Mouse (Mus musculus) testis, adult 2 months (tissue): Measurements from ENCODE around the gene Fam20a.

Experiments
- CTCF ChIP-seq: fragments of 200-500 bp; IDR thresholded peaks from 2 replicates; pipeline ENCODE4 v1.5.1; 2012; ENCODE audit warnings: low read depth, mild to moderate bottlenecking, inconsistent platforms, low read length, moderate library complexity; ENCODE audit not compliant: control insufficient read depth, insufficient read depth, insufficient replicate concordance
- POLR2A ChIP-seq: fragments of 200-500 bp; IDR thresholded peaks from 2 replicates; pipeline ENCODE4 v1.6.1; 2012; ENCODE audit warnings: low read depth, mild to moderate bottlenecking, inconsistent platforms, low read length, moderate library complexity; ENCODE audit not compliant: control insufficient read depth

- TF ChIP-seq POLR2A (no peak), CTCF (no peak)
These were observed 86.1 kb downstream of the Fam20a start for GRCm38 (mm10) chr11:109635871-109636395.
